Comparison of ENCODE assay signal across 8 mouse cellular contexts in the genomic region with DNA sequence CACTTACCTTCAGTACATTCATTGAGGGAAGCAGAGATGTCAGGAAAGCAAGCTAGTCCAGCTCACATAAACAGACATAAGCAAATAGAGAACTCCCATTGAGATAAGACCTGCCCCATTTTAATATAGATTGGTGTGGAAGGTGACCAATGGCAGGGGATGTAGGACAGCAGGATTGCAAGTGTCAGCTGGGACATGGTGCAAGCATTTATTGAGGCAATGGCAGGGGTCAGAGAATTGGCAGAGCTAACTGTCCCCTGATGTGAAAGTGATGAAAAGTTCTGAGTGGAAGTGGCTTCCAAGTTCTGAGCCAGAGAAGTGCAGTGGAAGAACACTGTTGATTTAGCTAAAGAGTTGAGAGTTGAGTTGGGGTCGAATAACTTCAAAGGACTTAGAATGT. TPM values are rescaled to one million over a fixed set of nuclear protein-coding genes. Genes with fewer than 3 reads are reported as not detected.
DNase-seq lines count a peak whose midpoint lies in the region; ATAC-seq and TF ChIP-seq lines count a peak whose summit lies in the region.

A gene (minus strand): TSS at position 105 of the 400 bp plus-strand sequence.

- H3K4me3 ChIP-seq in MEL (ENCODE audit: control insufficient read depth in 1 of 2, insufficient read depth in 1 of 2, low read depth in 2 of 2, low read length in 2 of 2): no peak within 1 kb of the TSS
- no peak within 1 kb of the TSS for H3K4me3 ChIP-seq in forebrain, embryonic 16.5 days (replicated peaks; ENCODE audit: low read length)
- H3K4me3 ChIP-seq in hindbrain, embryonic 12.5 days: no peak within 1 kb of the TSS

- TF ChIP-seq RAD21 in MEL (IDR thresholded peaks at IDR 0.05; ENCODE audit: low read depth, low read length): no peak

- ATAC-seq in forebrain, embryonic 16.5 days: no peak
- ATAC-seq in hindbrain, embryonic 12.5 days (ENCODE audit: low FRiP score): no peak
- no peak for ATAC-seq in megakaryocyte, adult 5-6 weeks (ENCODE audit: poor library complexity, severe bottlenecking)

- no peak within 1 kb of the TSS for H3K27ac ChIP-seq in MEL (ENCODE audit: control insufficient read depth, low read depth, low read length)
- no peak within 1 kb of the TSS for H3K27ac ChIP-seq in forebrain, embryonic 16.5 days (ENCODE audit: low read length)
- H3K27ac ChIP-seq in hindbrain, embryonic 12.5 days: no peak within 1 kb of the TSS

- no peak for TF ChIP-seq POLR2A in MEL (IDR thresholded peaks at IDR 0.05; ENCODE audit: control insufficient read depth in 1 of 2, insufficient read depth in 1 of 2, low read depth in 1 of 2, low read length in 2 of 2, poor library complexity in 1 of 2)

- no peak for TF ChIP-seq EP300 in MEL (IDR thresholded peaks at IDR 0.05; ENCODE audit: low read depth in 1 of 2, low read length in 2 of 2)

- TF ChIP-seq CTCF in MEL (IDR thresholded peaks at IDR 0.05 in 2 of 3, conservative IDR thresholded peaks at IDR 0.05 in 1 of 3; ENCODE audit: control insufficient read depth in 1 of 3, insufficient read depth in 1 of 3, low read depth in 2 of 3, low read length in 3 of 3, poor library complexity in 1 of 3, severe bottlenecking in 1 of 3): no peak

- H3K4me1 ChIP-seq in MEL (ENCODE audit: control insufficient read depth in 1 of 2, insufficient read depth in 2 of 2, low read length in 2 of 2): peaks cover 0 to 3% of the 10 kb centered on the region in 2 experiments; a peak in 2 of 4 replicates
- H3K4me1 ChIP-seq in forebrain, embryonic 16.5 days (replicated peaks; ENCODE audit: control insufficient read depth, insufficient read depth, low read length): peaks cover 10% of the 10 kb centered on the region; the same call in 1 of the 2 replicates
- peaks cover 6% of the 10 kb centered on the region; the same call in 1 of the 2 replicates for H3K4me1 ChIP-seq in hindbrain, embryonic 12.5 days

- no peaks in the 10 kb centered on the region for H3K9me3 ChIP-seq in MEL (replicated peaks; ENCODE audit: insufficient read depth, low read length)
- H3K9me3 ChIP-seq in forebrain, embryonic 16.5 days (ENCODE audit: control insufficient read depth, low read length): no peaks in the 10 kb centered on the region
- no peaks in the 10 kb centered on the region for H3K9me3 ChIP-seq in hindbrain, embryonic 12.5 days (replicated peaks)

- peaks cover under 1% of the 10 kb centered on the region; the same call in 1 of the 2 replicates for H3K79me2 ChIP-seq in MEL (ENCODE audit: control insufficient read depth, insufficient read depth, low read length, poor library complexity)

- no peak for DNase-seq in frontal cortex, adult 2 months (ENCODE audit: extremely low spot score in 1 of 2, low spot score in 1 of 2)
- no peak for DNase-seq in frontal cortex, postnatal 36 days (ENCODE audit: low spot score in 2 of 2)
- no peak for DNase-seq in MEL (ENCODE audit: low read depth, low spot score)
- no peak for DNase-seq in ovary, adult 18-20 months (ENCODE audit: low spot score)
- no peak for DNase-seq in kidney, postnatal 25 days

- WGBS in forebrain, embryonic 16.5 days: 92% methylated on average over 1 of the region's 1 CpGs
- 88% methylated on average over 1 of the region's 1 CpGs for WGBS in hindbrain, embryonic 12.5 days

- no peaks in the 10 kb centered on the region for H3K27me3 ChIP-seq in MEL (ENCODE audit: control insufficient read depth in 1 of 2, insufficient read depth in 2 of 2, low read length in 2 of 2)
- H3K27me3 ChIP-seq in forebrain, embryonic 16.5 days (replicated peaks; ENCODE audit: control insufficient read depth, insufficient read depth, low read length): no peaks in the 10 kb centered on the region
- H3K27me3 ChIP-seq in hindbrain, embryonic 12.5 days: no peaks in the 10 kb centered on the region

- peaks cover 0 to 4% of the 10 kb centered on the region in 2 experiments; a peak in 1 of 4 replicates for H3K36me3 ChIP-seq in MEL (ENCODE audit: control insufficient read depth in 1 of 2, insufficient read depth in 2 of 2, low read length in 2 of 2)
- H3K36me3 ChIP-seq in forebrain, embryonic 16.5 days (ENCODE audit: control insufficient read depth, insufficient read depth): no peaks in the 10 kb centered on the region
- no peaks in the 10 kb centered on the region for H3K36me3 ChIP-seq in hindbrain, embryonic 12.5 days

- no peak within 1 kb of the TSS for H3K4me2 ChIP-seq in forebrain, embryonic 16.5 days (ENCODE audit: low read length)
- H3K4me2 ChIP-seq in hindbrain, embryonic 12.5 days (replicated peaks): no peak within 1 kb of the TSS

- no peak within 1 kb of the TSS for H3K9ac ChIP-seq in MEL (ENCODE audit: control insufficient read depth, low read depth, low read length, poor library complexity, severe bottlenecking)
- no peak within 1 kb of the TSS for H3K9ac ChIP-seq in forebrain, embryonic 16.5 days (replicated peaks; ENCODE audit: low read depth, low read length)
- H3K9ac ChIP-seq in hindbrain, embryonic 12.5 days: no peak within 1 kb of the TSS

TF ChIP-seq in MEL, 35 proteins besides CTCF, POLR2A, EP300 and RAD21:
- no peak for TF ChIP-seq POLR2AphosphoS2 (IDR thresholded peaks at IDR 0.05; ENCODE audit: low read length)
- no peak for TF ChIP-seq TAL1 (IDR thresholded peaks at IDR 0.05; ENCODE audit: low read length)

RNA-seq across cellular contexts. Expression of the gene that starts here (rescaled TPM):
- 52.9 and 55.3 TPM in 2 replicates for polyA plus RNA-seq in frontal cortex, adult 2 months (2012; rRNA removed)
- total RNA-seq in MEL (2012; rRNA removed): 11.0 and 16.9 TPM in 2 replicates
- 10 to 100 TPM in 1 of 2 experiments, not detected in 1; 16.1 TPM for polyA plus RNA-seq in MEL (2012; ENCODE audit: insufficient read depth in 1 of 2, insufficient read length in 2 of 2, low read depth in 1 of 2, low replicate concordance in 2 of 2, missing spikeins in 1 of 2)
- polyA plus RNA-seq in forebrain, embryonic 16.5 days (2015; fragmentation: Nextera tagmentation; extraction: Ambion mirVana): 46.3 and 47.4 TPM in 2 replicates
- polyA plus RNA-seq in hindbrain, embryonic 12.5 days (2016; fragmentation: Nextera tagmentation; extraction: Ambion mirVana): 29.2 and 29.4 TPM in 2 replicates
- 15.2 and 19.2 TPM in 2 replicates for total RNA-seq in megakaryocyte, adult 5-6 weeks (2015)
- 16.5 and 27.5 TPM in 2 replicates for total RNA-seq in megakaryocyte, adult 5-6 weeks (2017)
